Mouse (Mus musculus) midbrain, embryonic 12.5 days (tissue): ENCODE data around the gene Capn15. TPM values are rescaled to one million over a fixed set of nuclear protein-coding genes. Genes with fewer than 3 reads are reported as not detected.

Experiments used
- ATAC-seq: fragments of 200-750 bp; cut with Nextera tagmentation; 2 replicates; pipeline ENCODE4 v1.8.0; 2017; ENCODE audit warnings: low read depth, moderate TSS enrichment, moderate library complexity; ENCODE audit not compliant: low FRiP score
- H3K27ac ChIP-seq: fragments of 300-500 bp; sonication (generic); replicated peaks from 2 replicates; pipeline ENCODE4 v1.5.1; 2016; ENCODE audit warnings: mild to moderate bottlenecking
- H3K27me3 ChIP-seq: fragments of 300-500 bp; sonication (generic); 2 replicates; pipeline ENCODE4 v1.6.1; 2016; ENCODE audit warnings: mild to moderate bottlenecking
- H3K36me3 ChIP-seq: fragments of 300-500 bp; sonication (generic); 2 replicates; pipeline ENCODE4 v1.6.1; 2016
- H3K4me1 ChIP-seq: fragments of 300-500 bp; sonication (generic); 2 replicates; pipeline ENCODE4 v1.6.1; 2016
- H3K4me2 ChIP-seq: fragments of 300-500 bp; sonication (generic); replicated peaks from 2 replicates; pipeline ENCODE4 v1.6.1; 2016; ENCODE audit warnings: mild to moderate bottlenecking, moderate library complexity
- H3K4me3 ChIP-seq: fragments of 300-500 bp; sonication (generic); 2 replicates; pipeline ENCODE4 v1.5.1; 2016; ENCODE audit warnings: mild to moderate bottlenecking
- H3K9ac ChIP-seq: fragments of 300-500 bp; sonication (generic); replicated peaks from 2 replicates; pipeline ENCODE4 v1.6.1; 2016; ENCODE audit warnings: mild to moderate bottlenecking, moderate library complexity
- H3K9me3 ChIP-seq: fragments of 300-500 bp; sonication (generic); 2 replicates; pipeline ENCODE4 v1.6.1; 2016; ENCODE audit warnings: mild to moderate bottlenecking
- WGBS: fragments of 180-500 bp; shearing (Covaris S2); methylation state at CpG from one replicate; pipeline ENCODE4 v1.1.7; 2016; 5-methylcytosine and 5-hydroxymethylcytosine counted together
- polyA plus RNA-seq: library from polyadenylated mRNA; unstranded; fragments of >200 nt; fragmentation: Nextera tagmentation; extraction: Ambion mirVana; gene quantifications from 2 replicates; pipeline ENCODE4 v1.2.1, GENCODE M21; 2016

Gene Capn15
- polyA plus RNA-seq, 1 experiment from 2014 or later = 30.4 TPM

DNA sequence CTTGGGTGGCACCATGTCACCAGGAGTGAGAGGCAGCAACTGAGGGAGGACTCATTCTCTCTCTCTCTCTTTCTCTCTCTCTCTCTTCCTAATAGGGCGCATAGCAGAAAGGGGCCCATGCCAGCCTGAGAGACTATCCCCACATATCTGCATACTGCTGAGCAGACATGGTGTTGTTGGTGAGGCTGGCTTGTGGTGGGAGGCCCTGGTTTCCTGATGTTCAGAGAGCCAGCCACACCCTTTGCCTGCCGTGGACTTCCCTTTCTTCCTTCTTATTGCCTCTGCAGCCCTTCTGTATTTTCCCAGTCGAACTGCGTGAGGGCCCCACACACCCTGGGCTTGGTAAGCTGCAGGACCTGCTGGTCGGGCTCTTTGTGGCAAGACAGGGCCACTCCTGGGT is 4.7 kb upstream of the Capn15 start:
- ATAC-seq = no peak
- Histone ChIP-seq H3K4me3 (no peak overlapping the region), H3K27me3 (no peaks in the 10 kb centered on the region), H3K9ac (no peak overlapping the region), H3K4me2 (no peak overlapping the region), H3K27ac (no peak overlapping the region), H3K4me1 (no peaks in the 10 kb centered on the region; the same call in 1 of the 2 replicates), H3K36me3 (peaks cover 70% of the 10 kb centered on the region), H3K9me3 (no peaks in the 10 kb centered on the region)
- WGBS = 89% methylated on average over 5 of the region's 5 CpGs

DNA sequence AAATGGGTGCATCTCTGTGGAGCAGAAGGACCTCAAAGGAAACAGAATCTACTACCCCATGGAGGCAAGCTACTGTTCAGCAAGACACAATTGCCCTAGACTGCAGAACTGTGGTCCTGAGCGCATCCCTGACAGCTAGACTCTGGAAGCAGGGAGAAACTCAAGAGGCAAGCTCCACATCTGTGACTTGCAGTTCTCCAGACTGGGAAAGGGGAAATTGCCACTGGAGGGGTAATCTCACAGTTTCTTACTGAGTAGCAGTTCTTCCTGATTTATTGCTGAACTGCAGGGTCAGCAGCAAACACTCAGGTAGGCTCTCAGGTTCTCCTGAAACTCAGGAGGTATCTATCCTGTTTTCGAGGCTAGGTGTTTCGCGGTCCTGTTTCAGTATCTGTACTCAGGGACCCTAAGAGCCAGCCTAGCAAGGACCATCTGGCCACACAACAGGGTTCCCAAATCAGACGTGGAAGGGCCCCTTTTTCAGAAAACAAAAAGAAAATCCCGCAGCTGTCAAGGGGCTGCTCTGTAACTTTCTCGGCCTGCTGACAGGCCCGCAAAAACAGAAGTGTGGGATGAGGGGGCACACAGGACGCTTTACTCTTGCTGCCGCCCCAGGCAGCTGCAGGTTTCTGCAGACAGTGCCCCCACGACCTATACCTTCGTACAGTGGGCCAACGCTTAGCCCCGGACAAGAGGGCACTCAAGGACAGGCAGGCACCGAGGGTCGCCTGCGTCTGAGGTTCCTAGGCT is 865 bp downstream of the Capn15 start:
- peak overlapping the region; percentile 86 for H3K9ac ChIP-seq
- H3K4me3 ChIP-seq = peak overlapping the region; percentile 84
- H3K9me3 ChIP-seq = no peaks in the 10 kb centered on the region
- no peak for ATAC-seq
- 13% methylated on average over 17 of the region's 17 CpGs for WGBS
- no peaks in the 10 kb centered on the region for H3K27me3 ChIP-seq
- peaks cover 19% of the 10 kb centered on the region for H3K4me1 ChIP-seq
- peak overlapping the region; percentile 93 for H3K4me2 ChIP-seq
- H3K36me3 ChIP-seq = peaks cover 15% of the 10 kb centered on the region
- H3K27ac ChIP-seq = peak overlapping the region; percentile 89

DNA sequence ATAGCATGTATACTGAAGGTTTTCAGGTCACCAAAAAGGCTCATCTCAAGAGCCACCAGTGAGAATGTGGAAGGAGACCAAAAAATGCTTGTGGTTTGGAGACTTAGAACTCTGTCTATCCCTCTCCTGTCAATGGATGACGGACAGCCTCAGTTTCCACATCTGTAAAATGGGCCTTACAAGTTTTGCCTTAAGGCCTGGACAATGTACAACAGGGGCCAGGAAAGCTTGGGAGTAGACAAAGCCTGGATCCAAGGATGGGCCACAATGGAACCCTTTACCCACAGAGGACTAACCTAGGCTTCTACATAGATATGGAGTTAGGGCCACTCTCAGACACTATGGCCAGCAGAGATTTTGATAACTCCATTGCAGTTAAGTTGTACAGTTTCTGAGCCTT is 1.5 kb downstream of the Capn15 start:
- H3K9me3 ChIP-seq = no peaks in the 10 kb centered on the region
- H3K4me2 ChIP-seq = peak overlapping the region; percentile 93
- no peaks in the 10 kb centered on the region for H3K27me3 ChIP-seq
- H3K4me3 ChIP-seq = peak overlapping the region; percentile 84
- 100% methylated on average over 1 of the region's 1 CpGs for WGBS
- H3K4me1 ChIP-seq = peaks cover 19% of the 10 kb centered on the region
- peaks cover 10% of the 10 kb centered on the region; the same call in 1 of the 2 replicates for H3K36me3 ChIP-seq
- no peak for ATAC-seq
- H3K27ac ChIP-seq = no peak overlapping the region
- peak overlapping the region; percentile 86; the same call in 1 of the 2 replicates for H3K9ac ChIP-seq

DNA sequence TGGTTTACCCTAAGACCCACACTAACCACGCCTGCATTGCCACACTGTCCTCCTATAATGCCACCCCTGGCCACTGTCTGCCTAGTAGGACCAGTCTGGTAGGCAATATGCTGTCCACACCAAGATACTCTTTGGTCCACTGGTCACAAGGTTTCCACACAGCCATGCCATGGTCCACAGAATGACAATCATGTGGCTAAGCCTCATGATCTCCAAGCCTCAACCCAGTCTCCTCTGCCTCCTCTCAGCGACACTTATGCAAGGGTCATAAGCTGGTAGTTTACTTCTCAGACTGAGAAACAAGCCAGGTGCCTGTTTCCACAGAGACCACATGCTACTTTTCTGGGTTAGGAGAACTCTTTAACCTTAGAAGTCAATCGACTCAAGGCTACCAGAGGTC is 2.7 kb downstream of the Capn15 start:
- Histone ChIP-seq H3K4me2 (no peak overlapping the region), H3K36me3 (no peaks in the 10 kb centered on the region), H3K9me3 (no peaks in the 10 kb centered on the region), H3K9ac (no peak overlapping the region), H3K27me3 (no peaks in the 10 kb centered on the region), H3K4me1 (peaks cover 19% of the 10 kb centered on the region), H3K4me3 (no peak overlapping the region), H3K27ac (no peak overlapping the region)
- ATAC-seq = no peak
- WGBS = 90% methylated on average over 3 of the region's 3 CpGs

DNA sequence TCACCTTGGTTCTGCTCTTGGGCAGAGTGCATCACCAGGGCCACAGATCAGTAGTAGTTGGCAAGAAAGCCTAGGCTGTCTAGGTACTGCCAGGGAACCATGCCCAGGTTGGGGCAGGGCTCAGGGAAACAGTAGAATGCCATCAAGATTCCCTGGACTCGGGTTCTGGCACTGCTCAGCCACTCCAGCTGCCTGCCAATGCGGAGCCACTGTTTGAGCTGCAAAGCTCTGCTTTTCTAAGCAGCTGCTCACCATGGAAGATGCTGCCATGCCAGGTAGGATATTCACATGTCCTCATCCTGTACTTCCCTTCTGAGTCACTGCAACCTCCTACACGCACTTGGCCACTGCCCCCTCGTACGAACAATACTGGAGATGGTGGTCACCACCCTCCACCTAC is 4.7 kb downstream of the Capn15 start:
- Histone ChIP-seq H3K4me2 (no peak overlapping the region), H3K9me3 (no peaks in the 10 kb centered on the region), H3K36me3 (no peaks in the 10 kb centered on the region), H3K4me1 (peaks cover 19% of the 10 kb centered on the region), H3K27me3 (no peaks in the 10 kb centered on the region), H3K9ac (no peak overlapping the region), H3K4me3 (no peak overlapping the region), H3K27ac (no peak overlapping the region)
- no peak for ATAC-seq
- WGBS = 90% methylated on average over 5 of the region's 5 CpGs

DNA sequence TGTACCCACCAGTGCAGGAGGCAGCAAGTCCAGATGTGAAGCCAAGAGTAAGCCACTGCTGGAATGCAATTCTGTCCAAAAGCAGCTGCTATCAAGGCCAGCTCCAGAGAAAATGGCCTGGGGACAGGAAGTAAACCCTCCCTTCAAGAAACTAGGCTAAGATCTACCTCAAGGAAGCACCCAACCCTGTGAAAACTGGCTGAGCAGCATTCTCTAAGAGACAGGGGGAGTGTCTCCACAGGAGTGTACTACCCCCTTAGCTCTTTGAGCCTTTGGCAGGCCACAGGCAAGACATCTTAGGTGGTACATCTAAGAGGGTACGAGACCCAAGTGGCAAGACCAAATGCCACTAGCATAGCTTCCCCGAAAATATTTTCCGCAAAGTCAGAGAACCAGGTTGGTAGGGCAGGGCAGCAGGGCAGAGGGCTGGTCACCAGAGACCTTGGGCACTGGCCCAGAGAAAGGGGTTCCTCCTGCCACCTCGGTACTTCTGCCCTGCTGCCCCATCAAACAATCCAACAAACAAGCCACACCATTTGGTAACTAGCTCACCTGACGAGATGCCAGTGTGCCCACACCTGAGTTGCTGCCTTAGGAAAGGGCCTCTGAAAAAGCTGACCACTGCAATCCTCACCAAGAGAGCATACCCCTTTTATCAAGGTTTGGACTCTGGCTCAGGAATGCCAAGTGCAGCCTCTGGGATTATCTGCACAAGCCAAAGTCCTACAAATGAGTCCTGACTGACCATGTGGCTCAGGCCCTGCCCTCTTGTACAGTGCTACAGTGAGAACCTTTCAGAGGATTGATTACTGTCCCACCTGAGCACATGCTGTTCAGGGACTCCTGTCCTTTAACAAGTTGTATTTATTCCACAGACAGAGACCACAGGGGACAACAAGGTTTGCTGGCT is 5.5 kb downstream of the Capn15 start:
- Histone ChIP-seq H3K9ac (no peak overlapping the region), H3K36me3 (no peaks in the 10 kb centered on the region), H3K27ac (no peak overlapping the region), H3K4me3 (no peak overlapping the region), H3K9me3 (no peaks in the 10 kb centered on the region), H3K4me1 (peaks cover 19% of the 10 kb centered on the region), H3K4me2 (no peak overlapping the region), H3K27me3 (no peaks in the 10 kb centered on the region)
- 92% methylated on average over 5 of the region's 5 CpGs for WGBS
- ATAC-seq = no peak

DNA sequence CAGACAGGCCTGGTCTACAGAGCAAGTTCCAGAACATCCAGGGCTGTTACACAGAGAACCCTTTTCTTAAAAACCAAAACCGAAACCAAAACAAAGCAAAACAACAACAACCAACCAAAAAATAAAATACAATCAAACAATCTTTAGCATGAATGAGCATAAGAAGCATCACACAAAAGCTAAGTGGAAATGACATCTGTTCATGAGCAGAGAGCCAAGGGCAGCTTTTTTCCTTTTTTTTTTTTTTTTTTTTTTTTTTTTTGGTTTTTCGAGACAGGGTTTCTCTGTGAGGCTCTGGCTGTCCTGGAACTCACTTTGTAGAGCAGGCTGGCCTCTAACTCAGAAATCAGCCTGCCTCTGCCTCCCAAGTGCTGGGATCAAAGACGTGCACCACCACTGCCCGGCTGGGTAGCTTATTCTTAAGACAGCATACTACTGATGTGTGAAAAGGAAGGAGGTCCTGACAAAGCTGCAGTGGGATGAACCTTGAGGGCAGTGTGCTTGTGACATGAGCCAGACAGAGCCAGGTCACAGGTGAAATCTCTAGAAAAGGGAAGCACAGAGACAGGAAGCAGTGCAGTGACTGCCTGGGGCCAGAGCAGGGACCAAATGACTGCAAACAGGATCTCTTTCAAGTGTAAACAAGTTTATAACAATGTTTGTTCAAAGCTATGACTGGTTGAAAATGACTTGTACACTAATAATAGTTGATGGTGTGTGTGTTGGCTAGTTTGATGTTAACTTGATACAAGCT is 14.5 kb downstream of the Capn15 start:
- Histone ChIP-seq H3K27ac (no peak overlapping the region), H3K4me2 (no peak overlapping the region), H3K4me1 (0 out of 2 replicates have a peak, but pooled peaks cover 2% of the 10 kb centered on the region), H3K9ac (no peak overlapping the region), H3K9me3 (no peaks in the 10 kb centered on the region), H3K27me3 (no peaks in the 10 kb centered on the region), H3K36me3 (no peaks in the 10 kb centered on the region; the same call in 1 of the 2 replicates), H3K4me3 (no peak overlapping the region)
- WGBS = 87% methylated on average over 4 of the region's 4 CpGs
- no peak for ATAC-seq

DNA sequence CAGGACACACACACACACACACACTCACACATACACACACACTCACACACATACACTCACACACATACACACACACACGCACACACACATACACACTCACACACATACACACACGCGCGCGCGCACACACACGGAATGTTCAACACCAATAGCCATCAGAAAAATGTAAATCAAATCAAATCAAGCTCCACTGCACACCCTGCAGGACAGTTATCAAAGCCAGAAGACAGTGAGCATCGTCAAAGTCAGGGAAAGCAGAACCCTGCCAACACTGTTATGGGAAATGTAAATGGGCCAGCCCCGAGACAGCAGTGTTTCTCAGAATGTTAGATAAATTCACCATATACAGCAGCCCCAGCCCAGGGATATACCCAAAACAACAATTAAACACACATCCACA is 15.1 kb downstream of the Capn15 start:
- Histone ChIP-seq H3K36me3 (no peaks in the 10 kb centered on the region; the same call in 1 of the 2 replicates), H3K27me3 (no peaks in the 10 kb centered on the region), H3K9me3 (no peaks in the 10 kb centered on the region), H3K4me1 (0 out of 2 replicates have a peak, but pooled peaks cover 2% of the 10 kb centered on the region), H3K4me2 (no peak overlapping the region), H3K4me3 (no peak overlapping the region), H3K9ac (no peak overlapping the region), H3K27ac (no peak overlapping the region)
- ATAC-seq = no peak
- WGBS = 93% methylated on average over 9 of the region's 9 CpGs

DNA sequence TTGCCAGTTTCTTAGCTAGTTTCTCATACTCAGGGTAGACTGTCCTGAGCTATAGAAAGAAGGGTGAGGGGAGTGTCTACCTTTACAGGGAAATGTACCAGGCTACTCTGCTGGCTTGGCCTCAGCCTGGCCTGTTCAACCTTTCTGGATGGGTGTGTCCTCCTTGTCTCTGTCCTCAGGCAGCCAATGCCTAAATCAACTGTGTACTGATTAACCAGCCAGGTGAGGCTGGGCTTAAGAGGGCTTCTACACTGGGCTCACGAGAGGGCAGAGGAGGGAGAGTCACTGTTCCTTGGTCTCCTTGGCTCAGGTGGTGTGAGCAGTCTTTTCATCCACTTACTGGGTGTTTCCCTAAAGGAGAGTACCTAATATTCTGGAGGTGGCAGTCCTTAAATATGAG is 17.4 kb downstream of the Capn15 start:
- H3K4me2 ChIP-seq = no peak overlapping the region
- WGBS = 76% methylated on average over 1 of the region's 1 CpGs
- no peak overlapping the region for H3K4me3 ChIP-seq
- peaks cover 16% of the 10 kb centered on the region for H3K36me3 ChIP-seq
- ATAC-seq = no peak
- H3K27me3 ChIP-seq = no peaks in the 10 kb centered on the region
- no peak overlapping the region for H3K27ac ChIP-seq
- no peak overlapping the region for H3K9ac ChIP-seq
- H3K4me1 ChIP-seq = 0 out of 2 replicates have a peak, but pooled peaks cover 2% of the 10 kb centered on the region
- H3K9me3 ChIP-seq = no peaks in the 10 kb centered on the region

DNA sequence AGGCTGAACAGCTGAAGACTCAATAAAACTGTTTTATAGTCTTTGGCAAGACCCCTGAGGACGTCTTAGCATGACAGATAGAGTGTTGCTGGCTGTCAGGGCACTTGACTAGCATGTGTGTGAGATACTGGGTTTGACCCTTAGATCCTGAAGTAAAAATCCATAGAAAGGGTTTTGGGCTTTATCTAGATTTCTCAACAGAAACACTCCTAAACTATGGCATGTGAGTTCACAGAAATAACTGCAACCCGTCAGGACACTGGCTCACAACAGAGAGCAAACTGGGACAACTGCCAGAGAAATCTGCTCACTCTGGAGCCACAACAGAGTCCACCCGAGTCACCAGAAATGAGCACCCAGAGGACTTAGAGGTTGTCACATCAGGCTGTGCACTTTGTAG is 17.9 kb downstream of the Capn15 start:
- WGBS = 83% methylated on average over 3 of the region's 3 CpGs
- Histone ChIP-seq H3K9ac (no peak overlapping the region), H3K9me3 (no peaks in the 10 kb centered on the region), H3K36me3 (peaks cover 16% of the 10 kb centered on the region), H3K4me3 (no peak overlapping the region), H3K27me3 (no peaks in the 10 kb centered on the region), H3K27ac (no peak overlapping the region), H3K4me1 (no peaks in the 10 kb centered on the region), H3K4me2 (no peak overlapping the region)
- no peak for ATAC-seq

DNA sequence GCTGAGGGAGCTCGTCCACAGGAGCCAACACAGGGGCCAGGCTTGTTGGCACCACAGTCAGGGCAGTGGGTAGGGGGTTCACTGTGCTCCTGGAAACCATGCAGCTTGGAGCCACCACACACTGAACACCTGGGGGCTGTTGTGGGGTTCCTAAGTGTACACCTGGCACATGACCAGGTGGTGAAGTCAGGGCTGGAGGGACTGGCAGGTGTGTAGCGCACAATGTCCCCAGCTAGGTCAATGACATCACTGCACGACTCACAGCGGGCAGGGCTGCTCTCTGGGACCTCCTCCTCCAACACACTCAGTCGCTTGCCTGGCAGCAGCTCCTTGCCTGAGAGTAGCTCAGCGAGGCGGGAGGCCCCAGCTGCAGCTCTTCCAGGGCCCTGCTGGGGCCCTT is 21.3 kb downstream of the Capn15 start:
- WGBS = 92% methylated on average over 7 of the region's 7 CpGs
- no peak for ATAC-seq
- Histone ChIP-seq H3K27ac (no peak overlapping the region), H3K36me3 (peaks cover 41% of the 10 kb centered on the region), H3K4me1 (no peaks in the 10 kb centered on the region), H3K9me3 (no peaks in the 10 kb centered on the region), H3K4me3 (no peak overlapping the region), H3K9ac (no peak overlapping the region), H3K27me3 (no peaks in the 10 kb centered on the region), H3K4me2 (no peak overlapping the region)
